Mouse (Mus musculus): Measurements from ENCODE around the gene Trp53. TPM values are rescaled to one million over a fixed set of nuclear protein-coding genes. Genes with fewer than 3 reads are reported as not detected.

The Trp53 gene
- total RNA-seq (2023) = 100 to 1,000 TPM; 143 TPM

DNA sequence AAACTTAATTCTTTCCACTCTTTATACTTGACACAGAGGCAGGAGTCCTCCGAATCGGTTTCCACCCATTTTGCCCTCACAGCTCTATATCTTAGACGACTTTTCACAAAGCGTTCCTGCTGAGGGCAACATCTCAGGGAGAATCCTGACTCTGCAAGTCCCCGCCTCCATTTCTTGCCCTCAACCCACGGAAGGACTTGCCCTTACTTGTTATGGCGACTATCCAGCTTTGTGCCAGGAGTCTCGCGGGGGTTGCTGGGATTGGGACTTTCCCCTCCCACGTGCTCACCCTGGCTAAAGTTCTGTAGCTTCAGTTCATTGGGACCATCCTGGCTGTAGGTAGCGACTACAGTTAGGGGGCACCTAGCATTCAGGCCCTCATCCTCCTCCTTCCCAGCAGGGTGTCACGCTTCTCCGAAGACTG is at the start of gene Trp53, which contains the start of gene Wrap53:
Trp53 (plus strand) TSS at position 269 of the 424 bp plus-strand sequence.
Wrap53 (minus strand) TSS at position 165 of the 424 bp plus-strand sequence.

DNA sequence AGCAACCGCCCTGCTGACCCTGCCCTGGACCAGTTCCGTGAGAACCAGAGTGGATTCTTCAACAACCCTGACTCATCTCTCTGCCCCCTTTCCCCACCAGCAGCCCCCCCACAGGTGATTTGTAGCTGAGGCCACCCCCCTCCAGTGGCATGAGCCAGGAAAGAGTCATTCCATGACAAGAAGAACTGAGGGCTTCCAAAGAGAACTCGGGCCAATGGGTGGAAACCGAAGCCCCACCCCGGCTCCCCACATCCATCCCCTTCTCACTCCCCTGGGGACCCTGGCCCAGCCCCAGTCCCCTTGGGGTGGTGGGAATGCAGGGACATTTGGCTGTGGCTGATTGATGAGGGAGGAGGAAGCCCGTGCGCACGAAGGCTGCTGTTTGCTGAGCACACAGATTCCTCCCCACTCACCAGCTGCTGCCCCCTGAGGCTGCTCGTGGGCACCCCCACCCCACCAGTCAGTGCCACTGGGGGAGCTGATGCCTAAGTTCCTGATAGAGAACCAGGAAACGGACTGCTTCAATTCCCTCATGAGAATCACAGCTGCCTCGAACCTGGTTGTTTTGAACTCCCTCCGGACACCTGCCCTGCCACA is 31.0 kb upstream of the Trp53 start, which contains the start of gene Dnah2:
Dnah2 (minus strand) TSS at position 51 of the 597 bp plus-strand sequence.

DNA sequence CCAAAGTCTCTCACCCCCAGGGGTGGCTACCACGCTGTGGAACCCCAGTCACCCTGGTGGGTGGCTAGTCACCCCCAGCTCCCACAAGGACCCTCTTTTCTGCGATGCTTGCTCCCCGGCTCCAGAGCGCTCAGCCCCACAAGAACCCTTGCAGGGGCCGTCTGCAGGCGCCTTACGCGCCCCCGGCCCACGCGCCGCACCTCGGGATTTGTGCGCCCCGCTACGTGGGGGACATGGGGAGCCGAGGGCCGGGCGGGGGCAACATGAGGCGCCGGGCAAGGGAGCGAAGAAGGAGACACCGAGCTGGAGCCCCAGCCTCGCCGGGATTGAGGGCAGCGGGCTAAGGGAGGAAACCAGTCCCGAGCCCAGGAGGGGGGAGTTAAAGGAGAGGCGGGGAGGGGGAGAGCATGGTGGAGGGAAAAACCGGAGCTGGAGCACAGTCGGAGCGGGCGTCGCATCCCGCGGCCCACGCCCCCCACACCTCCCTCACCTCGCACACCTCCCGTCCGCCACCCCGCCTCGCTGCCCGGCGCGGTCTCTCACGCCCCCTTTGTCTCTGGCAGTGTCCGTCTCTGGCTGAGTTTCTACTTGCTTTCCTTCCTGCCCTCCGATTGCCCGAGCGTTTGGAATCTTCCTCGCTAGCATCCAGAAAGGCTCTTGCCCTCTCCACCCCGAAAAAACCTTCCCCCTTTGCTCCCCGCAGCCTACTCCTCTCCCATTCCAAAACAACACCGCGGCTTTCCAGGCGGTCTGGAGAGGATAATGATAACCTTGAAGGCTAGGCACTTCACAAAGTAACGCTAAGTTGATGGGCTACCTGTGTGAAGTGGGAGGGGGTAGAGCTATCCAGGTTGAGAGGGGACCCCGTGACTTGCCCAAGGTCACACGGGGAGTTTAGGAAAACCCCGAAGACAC is 20.1 kb upstream of the Trp53 start, which contains the start of gene Efnb3:
Efnb3 (minus strand) TSS at position 355 of the 915 bp plus-strand sequence.

DNA sequence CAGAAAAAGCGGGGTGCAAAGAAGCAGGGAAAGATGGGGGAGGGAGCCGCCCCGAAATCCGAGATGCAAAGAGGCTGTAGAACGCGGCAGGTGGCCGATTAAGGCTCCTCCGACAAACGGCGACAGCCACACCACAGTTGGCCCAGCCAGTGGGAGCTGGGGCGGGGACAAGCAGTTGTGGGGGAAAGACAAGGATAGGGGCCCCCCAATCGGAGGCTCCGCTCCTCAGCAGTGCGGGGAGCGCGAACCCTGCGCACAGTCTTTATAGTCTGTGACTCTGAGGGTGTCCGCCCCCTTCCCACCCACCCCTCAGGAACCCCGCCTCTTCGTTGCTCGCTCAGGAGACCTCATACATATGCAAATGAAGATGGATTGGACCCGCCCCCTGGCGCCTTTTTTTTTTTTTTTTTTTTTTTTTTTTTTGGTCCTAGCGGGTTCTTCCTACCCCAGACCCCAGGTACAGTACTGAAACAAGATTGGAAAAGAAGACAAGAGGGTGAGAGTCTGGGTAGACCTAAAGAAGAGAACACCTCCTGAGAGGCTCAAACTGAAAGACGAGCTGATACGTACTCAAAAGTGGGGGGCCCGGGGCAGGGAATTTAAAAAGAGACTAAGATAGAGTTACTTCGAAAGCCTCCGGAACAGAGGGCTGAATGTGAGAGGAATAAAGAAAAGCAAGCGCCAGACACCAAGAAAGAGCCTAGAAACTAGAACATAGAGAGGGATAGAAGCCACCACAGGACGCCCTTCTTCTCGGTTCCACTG is 25.7 kb downstream of the Trp53 start, which contains the start of gene Atp1b2:
Atp1b2 (minus strand) TSS at position 217 of the 765 bp plus-strand sequence.

GRCm38 (mm10) chr11:69617805-69618204 is 37.6 kb downstream of the Trp53 start, which contains the start of gene Shbg:
Gene Shbg (minus strand): TSS chr11:69617905.

DNA sequence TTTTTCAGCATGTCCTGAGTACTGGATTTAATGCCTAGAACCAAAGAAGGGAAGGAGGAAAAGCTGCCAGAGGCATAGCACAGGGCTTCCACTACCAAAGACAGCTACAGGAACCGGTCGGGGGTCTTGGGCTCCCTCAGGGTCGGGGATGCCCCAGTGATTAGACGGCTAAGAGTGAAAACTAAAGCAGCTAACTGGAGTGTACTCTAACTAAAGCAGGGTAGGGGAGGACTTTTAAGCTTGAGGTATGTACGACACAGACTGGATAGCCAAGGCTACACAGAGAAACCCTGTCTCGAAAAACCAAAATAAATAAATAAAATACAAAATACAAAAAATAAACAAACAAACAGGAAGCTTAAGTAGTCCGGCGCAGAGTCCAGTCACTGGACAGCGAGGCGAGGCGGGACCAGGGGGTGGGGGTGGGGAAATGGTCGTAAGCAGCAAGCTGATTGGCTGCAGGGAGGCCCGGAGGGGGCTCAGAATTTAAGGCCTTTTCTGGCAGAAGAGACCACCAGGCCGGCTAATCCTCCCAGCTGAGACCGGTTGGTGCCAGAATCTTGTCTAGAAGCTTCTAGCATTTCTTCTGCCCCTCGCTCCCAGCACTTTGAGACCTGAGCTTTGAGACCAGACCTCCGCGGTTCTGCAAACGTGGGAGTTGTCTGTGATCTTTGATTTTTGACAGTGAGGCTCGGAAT is 41.6 kb downstream of the Trp53 start, which contains the start of gene Sat2:
Sat2 (plus strand) TSS at position 454 of the 698 bp plus-strand sequence.

DNA sequence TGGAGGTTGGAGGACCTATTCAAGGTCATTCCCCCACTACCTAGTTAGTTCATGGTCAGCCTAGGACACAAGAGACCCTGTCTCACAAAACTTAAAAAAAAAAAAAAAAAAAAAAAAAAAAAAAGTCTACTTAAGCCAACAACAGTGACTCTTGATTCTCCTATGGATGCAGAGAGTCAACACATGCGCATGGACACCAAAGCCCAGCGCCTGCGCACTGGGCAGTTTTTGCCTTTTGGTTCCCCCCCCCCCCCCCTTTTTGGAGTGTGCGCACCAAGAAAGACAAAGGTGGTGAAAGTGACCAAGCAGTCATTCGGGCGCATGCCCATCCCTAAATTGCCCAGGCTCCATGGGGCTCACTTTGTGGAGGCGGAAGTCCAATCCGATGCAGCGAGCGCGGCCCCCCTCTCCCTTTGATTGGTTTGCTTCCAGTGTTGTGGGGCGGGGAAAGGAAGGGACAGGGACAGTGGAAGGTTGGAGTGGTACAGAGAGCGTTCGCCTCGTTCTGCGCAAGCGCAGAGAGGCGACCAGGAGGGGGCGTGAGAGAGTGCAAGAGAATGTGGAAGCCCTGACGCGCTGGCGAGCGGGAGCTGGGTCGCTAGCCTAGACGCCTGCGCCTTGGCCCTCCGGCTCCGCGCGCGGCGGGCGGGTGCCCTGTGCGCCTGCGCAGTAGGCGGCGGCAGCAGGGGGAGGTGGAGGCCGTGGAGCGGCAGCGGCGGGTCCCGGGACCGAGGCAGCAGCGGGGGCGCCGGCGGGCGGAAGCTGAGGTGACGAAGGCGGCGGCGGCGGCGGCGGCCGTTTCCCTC is 52.3 kb downstream of the Trp53 start, which contains the start of gene Fxr2:
Fxr2 (plus strand) TSS at position 707 of the 806 bp plus-strand sequence.

Other genes starting within 250 kb of the Trp53 start
- gene Rnf227, start 239.9 kb upstream of the Trp53 start, total RNA-seq (2023) = 1 to 10 TPM; 1.8 to 2.2 TPM
- gene Chd3, start 211.0 kb upstream of the Trp53 start, total RNA-seq (2023) = 100 to 1,000 TPM; 359 to 384 TPM
- gene Naa38, start 184.9 kb upstream of the Trp53 start, total RNA-seq (2023) = 10 to 100 TPM; 42.7 to 47.8 TPM
- 10 to 100 TPM; 39.3 to 44.3 TPM for gene Cyb5d1, start 184.7 kb upstream of the Trp53 start, total RNA-seq (2023)
- 1 to 10 TPM; 6.2 to 6.9 TPM for gene Tmem88, start 182.1 kb upstream of the Trp53 start, total RNA-seq (2023)
- gene Kdm6b, start 166.7 kb upstream of the Trp53 start, total RNA-seq (2023) = 100 to 1,000 TPM; 195 to 244 TPM
- not detected for gene Dnah2, start 31.2 kb upstream of the Trp53 start, total RNA-seq (2023)
- gene Efnb3, start 20.2 kb upstream of the Trp53 start, total RNA-seq (2023) = under 1 TPM; 0.61 to 0.95 TPM
- gene Wrap53, start 104 bp upstream of the Trp53 start, total RNA-seq (2023) = 10 to 100 TPM; 13.8 to 15.2 TPM
- gene Atp1b2, start 25.6 kb downstream of the Trp53 start, total RNA-seq (2023) = under 1 TPM in 1 of 2 experiments, not detected in 1; 0.75 TPM
- gene Shbg, start 37.5 kb downstream of the Trp53 start, total RNA-seq (2023) = not detected
- not detected for gene Sat2, start 41.7 kb downstream of the Trp53 start, total RNA-seq (2023)
- gene Fxr2, start 52.6 kb downstream of the Trp53 start, total RNA-seq (2023) = 10 to 100 TPM; 88.3 to 96.6 TPM
- gene Sox15, start 75.0 kb downstream of the Trp53 start, total RNA-seq (2023) = under 1 TPM in 1 of 2 experiments, not detected in 1; 0.92 TPM
- 10 to 100 TPM; 60.2 to 64.5 TPM for gene Mpdu1, start 82.3 kb downstream of the Trp53 start, total RNA-seq (2023)
- gene Cd68, start 85.8 kb downstream of the Trp53 start, total RNA-seq (2023) = 10 to 100 TPM in 1 of 2 experiments, 1 to 10 TPM in 1; 7.9 to 12.1 TPM
- gene Eif4a1, start 92.1 kb downstream of the Trp53 start, total RNA-seq (2023) = 100 to 1,000 TPM; 720 to 780 TPM
- 100 to 1,000 TPM; 134 to 139 TPM for gene Senp3, start 101.7 kb downstream of the Trp53 start, total RNA-seq (2023)
- not detected for gene Tnfsf13, start 105.4 kb downstream of the Trp53 start, total RNA-seq (2023)
- gene Tnfsf12, start 115.5 kb downstream of the Trp53 start, total RNA-seq (2023) = not detected
- not detected for gene Tnfsfm13, start 115.7 kb downstream of the Trp53 start, total RNA-seq (2023)
- 100 to 1,000 TPM; 254 to 255 TPM for gene Polr2a, start 178.3 kb downstream of the Trp53 start, total RNA-seq (2023)
- not detected for gene Slc35g3, start 181.6 kb downstream of the Trp53 start, total RNA-seq (2023)
- gene Zbtb4, start 185.6 kb downstream of the Trp53 start, total RNA-seq (2023) = 10 to 100 TPM; 61.0 to 64.9 TPM
- gene Chrnb1, start 215.6 kb downstream of the Trp53 start, total RNA-seq (2023) = 10 to 100 TPM; 10.5 to 13.5 TPM
- under 1 TPM in 1 of 2 experiments, not detected in 1; 0.44 TPM for gene Fgf11, start 221.5 kb downstream of the Trp53 start, total RNA-seq (2023)
- gene Tmem102, start 225.3 kb downstream of the Trp53 start, total RNA-seq (2023) = not detected
- not detected for gene Gm39566, start 234.9 kb downstream of the Trp53 start, total RNA-seq (2023)
- not detected for gene Spem2, start 238.1 kb downstream of the Trp53 start, total RNA-seq (2023)
- gene Spem1, start 241.8 kb downstream of the Trp53 start, total RNA-seq (2023) = not detected